ENCODE assay signal across 28 mouse cellular contexts in the genomic region with DNA sequence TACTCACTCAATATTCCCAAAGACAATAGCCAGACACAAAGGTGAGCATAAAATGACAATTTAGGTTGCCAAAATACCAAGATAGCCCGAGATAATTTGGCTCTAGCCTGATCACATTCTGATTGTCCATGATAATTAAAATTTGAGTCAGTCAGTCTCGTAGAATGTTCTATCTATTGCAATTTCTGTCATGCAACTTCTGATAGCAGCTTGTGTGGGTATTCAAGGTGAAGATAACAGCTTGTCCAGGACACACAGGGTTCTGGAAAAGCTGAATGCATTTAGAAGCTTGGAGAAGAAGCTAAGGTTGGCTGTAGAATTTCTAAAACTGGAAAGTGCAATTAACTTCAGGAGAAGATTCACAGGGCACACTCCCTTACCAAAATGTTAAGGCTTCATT.
"Had no signal": no experiment of that assay in that cellular context is flagged by ENCODE, and none has a peak within 500 bp of the region (broad histone marks: within the 10 kb centered on the region; RNA-seq: fewer than 3 reads in every experiment).

No protein-coding gene starts in this region.

- H3K27me3 ChIP-seq: embryonic facial prominence, embryonic 12.5 days; embryonic facial prominence, embryonic 13.5 days; embryonic facial prominence, embryonic 15.5 days; forebrain, embryonic 12.5 days; forebrain, embryonic 13.5 days; forebrain, embryonic 15.5 days had no signal

- H3K4me1 ChIP-seq: embryonic facial prominence, embryonic 10.5 days; embryonic facial prominence, embryonic 12.5 days; embryonic facial prominence, embryonic 13.5 days; embryonic facial prominence, embryonic 15.5 days; forebrain, embryonic 10.5 days; forebrain, embryonic 12.5 days; forebrain, embryonic 13.5 days; forebrain, embryonic 15.5 days; heart, embryonic 10.5 days had no signal

- ATAC-seq: forebrain, embryonic 13.5 days; forebrain, embryonic 14.5 days; forebrain, embryonic 15.5 days; forebrain, embryonic 16.5 days; forebrain, postnatal 0 days had no signal

- H3K9ac ChIP-seq: embryonic facial prominence, embryonic 12.5 days; embryonic facial prominence, embryonic 13.5 days; embryonic facial prominence, embryonic 15.5 days; forebrain, embryonic 12.5 days; forebrain, embryonic 13.5 days; forebrain, embryonic 15.5 days; forebrain, postnatal 0 days had no signal

- H3K9me3 ChIP-seq: embryonic facial prominence, embryonic 10.5 days; embryonic facial prominence, embryonic 12.5 days; embryonic facial prominence, embryonic 13.5 days; embryonic facial prominence, embryonic 15.5 days; forebrain, embryonic 10.5 days; forebrain, embryonic 12.5 days; forebrain, embryonic 13.5 days; forebrain, embryonic 15.5 days; heart, embryonic 10.5 days had no signal

- H3K27ac ChIP-seq: embryonic facial prominence, embryonic 10.5 days; embryonic facial prominence, embryonic 12.5 days; embryonic facial prominence, embryonic 13.5 days; embryonic facial prominence, embryonic 15.5 days; forebrain, embryonic 10.5 days; forebrain, embryonic 12.5 days; forebrain, embryonic 13.5 days; forebrain, embryonic 15.5 days; gastrocnemius, adult 2 months; heart, adult 2 months; heart, embryonic 10.5 days had no signal

- DNase-seq: cerebellum, adult 9-10 months; cerebellum, adult 9-11 months; cerebellum, postnatal 10 days; cerebellum, postnatal 14 days; cerebellum, postnatal 25 days; cerebellum, postnatal 36 days; embryo, embryonic 11 days; forebrain, postnatal 0 days; gastrocnemius, adult 2 months; gastrocnemius, postnatal 10 days; gastrocnemius, postnatal 14 days; gastrocnemius, postnatal 25 days; gastrocnemius, postnatal 36 days; heart, adult 11 months; heart, adult 18-20 months; heart, adult 2 months had no signal

- H3K4me2 ChIP-seq: embryonic facial prominence, embryonic 12.5 days; embryonic facial prominence, embryonic 13.5 days; embryonic facial prominence, embryonic 15.5 days; forebrain, embryonic 12.5 days; forebrain, embryonic 13.5 days; forebrain, embryonic 15.5 days had no signal

- H3K36me3 ChIP-seq: embryonic facial prominence, embryonic 10.5 days; embryonic facial prominence, embryonic 12.5 days; embryonic facial prominence, embryonic 13.5 days; embryonic facial prominence, embryonic 15.5 days; forebrain, embryonic 10.5 days; forebrain, embryonic 12.5 days; forebrain, embryonic 15.5 days; heart, embryonic 10.5 days had no signal

- H3K4me3 ChIP-seq: embryonic facial prominence, embryonic 10.5 days; embryonic facial prominence, embryonic 12.5 days; embryonic facial prominence, embryonic 13.5 days; embryonic facial prominence, embryonic 15.5 days; erythroblast, embryonic 14.5 days; forebrain, embryonic 10.5 days; forebrain, embryonic 12.5 days; forebrain, embryonic 13.5 days; forebrain, embryonic 15.5 days; gastrocnemius, adult 2 months; heart, adult 2 months; heart, embryonic 10.5 days had no signal
